Mouse (Mus musculus) pancreas, adult 10 weeks (tissue): ENCODE results near the gene Cbr2. TPM values are rescaled to one million over a fixed set of nuclear protein-coding genes. Genes with fewer than 3 reads are reported as not detected.

Experiments used
- polyA plus RNA-seq: library from polyadenylated mRNA; stranded (reverse); fragments of 350-450 nt; fragmentation: Illumina TruSeq; extraction: RNeasy Lipid Tissue Mini Kit (QIAGEN cat#74804); gene quantifications from one replicate; pipeline ENCODE4 v1.2.3, GENCODE M21; 2015; ENCODE audit warnings: low read depth, low replicate concordance; ENCODE audit not compliant: insufficient read depth

Gene Cbr2
- polyA plus RNA-seq, result 26.0 TPM

GRCm38 (mm10) chr11:120731858-120732680 is at the start of gene Cbr2:
Cbr2 (minus strand) TSS chr11:120732114.

GRCm38 (mm10) chr11:120762672-120763041 is 30.7 kb upstream of the Cbr2 start, which contains the start of gene Hmga1b:
Hmga1b (plus strand) TSS chr11:120762794.

GRCm38 (mm10) chr11:120727169-120727527 is 4.8 kb downstream of the Cbr2 start, which contains the start of gene Dcxr:
Dcxr (minus strand) TSS chr11:120727281.

GRCm38 (mm10) chr11:120721124-120722066 is 10.5 kb downstream of the Cbr2 start, which contains the start of gene Rac3:
Rac3 (plus strand) TSS chr11:120721470.

GRCm38 (mm10) chr11:120713580-120714518 is 18.1 kb downstream of the Cbr2 start, which contains the start of the genes Cenpx and Lrrc45:
Cenpx (minus strand) TSS chr11:120713738.
Lrrc45 (plus strand) TSS chr11:120713925.

Other genes with a start within 250 kb of the Cbr2 start
- 19.4 TPM for gene Mrpl12, start 247.5 kb downstream of the Cbr2 start, polyA plus RNA-seq
- 11.5 TPM for gene Slc25a10, start 240.3 kb downstream of the Cbr2 start, polyA plus RNA-seq
- 2.1 TPM for gene Gcgr, start 201.4 kb downstream of the Cbr2 start, polyA plus RNA-seq
- 27.1 TPM for gene Mcrip1, start 182.4 kb downstream of the Cbr2 start, polyA plus RNA-seq
- not detected for gene Ppp1r27, start 181.0 kb downstream of the Cbr2 start, polyA plus RNA-seq
- gene P4hb, start 158.9 kb downstream of the Cbr2 start, polyA plus RNA-seq, result 636 TPM
- gene Arhgdia, start 150.5 kb downstream of the Cbr2 start, polyA plus RNA-seq, result 79.0 TPM
- gene Alyref, start 133.7 kb downstream of the Cbr2 start, polyA plus RNA-seq, result 13.4 TPM
- 11.9 TPM for gene Anapc11, start 133.7 kb downstream of the Cbr2 start, polyA plus RNA-seq
- gene Npb, start 123.6 kb downstream of the Cbr2 start, polyA plus RNA-seq, result not detected
- 38.6 TPM for gene Pcyt2, start 114.2 kb downstream of the Cbr2 start, polyA plus RNA-seq
- gene Sirt7, start 106.9 kb downstream of the Cbr2 start, polyA plus RNA-seq, result 19.3 TPM
- gene Mafg, start 98.5 kb downstream of the Cbr2 start, polyA plus RNA-seq, result 11.0 TPM
- gene Pycr1, start 88.3 kb downstream of the Cbr2 start, polyA plus RNA-seq, result 24.5 TPM
- 1.4 TPM for gene Myadml2, start 84.0 kb downstream of the Cbr2 start, polyA plus RNA-seq
- 0.81 TPM for gene Notum, start 70.9 kb downstream of the Cbr2 start, polyA plus RNA-seq
- 29.7 TPM for gene Aspscr1, start 59.1 kb downstream of the Cbr2 start, polyA plus RNA-seq
- gene Cenpx, start 18.4 kb downstream of the Cbr2 start, polyA plus RNA-seq, result 30.4 TPM
- gene Lrrc45, start 18.2 kb downstream of the Cbr2 start, polyA plus RNA-seq, result 37.8 TPM
- gene Rac3, start 10.6 kb downstream of the Cbr2 start, polyA plus RNA-seq, result 6.0 TPM
- 12.0 TPM for gene Dcxr, start 4.8 kb downstream of the Cbr2 start, polyA plus RNA-seq
- gene Hmga1b, start 30.7 kb upstream of the Cbr2 start, polyA plus RNA-seq, result not detected
- 22.7 TPM for gene Rfng, start 52.1 kb upstream of the Cbr2 start, polyA plus RNA-seq
- gene Gps1, start 52.2 kb upstream of the Cbr2 start, polyA plus RNA-seq, result 35.2 TPM
- 25.3 TPM for gene Dus1l, start 64.3 kb upstream of the Cbr2 start, polyA plus RNA-seq
- 22.9 TPM for gene Fasn, start 92.4 kb upstream of the Cbr2 start, polyA plus RNA-seq
- gene Ccdc57, start 200.8 kb upstream of the Cbr2 start, polyA plus RNA-seq, result 4.3 TPM
- not detected for gene Slc16a3, start 216.4 kb upstream of the Cbr2 start, polyA plus RNA-seq